Mouse (Mus musculus): ENCODE data around the gene Kif24. TPM values are rescaled to one million over a fixed set of nuclear protein-coding genes. Genes with fewer than 3 reads are reported as not detected.

Kif24 gene
- polyA plus RNA-seq (2012; rRNA removed): 0.44 and 0.67 TPM in 2 replicates

DNA sequence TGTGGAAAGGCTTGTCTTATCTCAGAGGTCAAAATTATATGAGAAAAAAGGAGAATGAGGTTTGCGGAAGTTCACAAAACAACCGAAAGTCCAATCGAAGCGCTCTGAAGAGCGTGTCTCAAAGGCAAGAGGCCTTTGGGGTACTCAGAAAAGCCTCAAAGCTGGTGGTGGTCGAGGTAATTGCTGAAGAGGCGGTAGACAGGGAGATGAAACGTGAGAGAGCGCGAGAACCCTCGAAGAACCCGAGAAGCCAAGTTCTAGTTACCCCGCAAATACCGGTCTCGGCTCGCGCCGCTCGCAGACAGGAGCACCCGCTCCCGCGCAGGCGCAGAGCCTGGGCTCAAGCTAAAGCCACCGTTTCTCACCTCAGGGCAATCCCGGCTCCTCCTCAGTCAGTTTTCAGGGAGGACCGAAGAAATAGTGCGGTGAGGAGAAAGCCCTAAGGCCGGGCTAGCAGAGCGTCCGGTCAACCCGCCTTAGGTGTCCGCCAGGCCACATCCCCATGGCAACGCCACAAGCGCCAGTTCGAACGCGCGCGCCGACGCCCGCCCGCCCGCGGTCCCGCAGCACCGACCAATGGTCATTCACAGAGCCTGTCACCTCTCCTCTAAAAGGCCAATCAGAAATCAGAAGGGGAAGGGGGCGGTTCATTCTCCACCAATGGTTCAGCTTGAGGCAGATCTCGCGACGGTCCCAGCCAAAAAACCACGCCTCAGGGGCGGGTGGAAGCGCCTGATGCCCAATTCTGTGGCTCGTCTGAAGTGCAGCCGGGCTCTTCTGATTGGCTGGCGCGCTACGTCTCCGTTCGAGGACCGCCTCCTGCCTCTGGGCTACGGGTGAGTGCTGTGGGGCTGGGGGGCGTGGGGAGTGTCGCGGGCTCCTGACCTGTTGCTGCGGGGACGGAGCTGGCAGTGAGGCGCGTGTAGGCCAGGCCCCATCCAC lies at the start of gene Kif24, which contains the start of gene Nudt2:
Kif24 (minus strand) TSS at position 543 of the 942 bp plus-strand sequence.
Nudt2 (plus strand) TSS at position 807 of the 942 bp plus-strand sequence.
- Histone ChIP-seq H3K36me3 (ENCODE audit: control insufficient read depth, insufficient read depth, low read length) (no peaks in the 10 kb centered on the region), H3K27me3 (replicated peaks; ENCODE audit: control insufficient read depth, insufficient read depth, low read length) (no peaks in the 10 kb centered on the region), H3K27ac (ENCODE audit: insufficient read depth, low read depth, low read length) (peak within 1 kb of the TSS; percentile 72; the same call in 1 of the 2 replicates), H3K4me3 (ENCODE audit: insufficient read depth, low read depth, low read length) (peak within 1 kb of the TSS; percentile 89), H3K4me1 (ENCODE audit: control insufficient read depth, insufficient read depth, low read length) (peaks cover 7% of the 10 kb centered on the region; the same call in 1 of the 2 replicates)
- TF ChIP-seq POLR2A (IDR thresholded peaks at IDR 0.05; ENCODE audit: low read depth, low read length): no peak
- no peak for TF ChIP-seq CTCF (conservative IDR thresholded peaks at IDR 0.05; ENCODE audit: insufficient read depth, insufficient read length, low read depth, low read length)
- WGBS: under 1% methylated on average over 70 of the region's 70 CpGs
- peak; percentile 100 for DNase-seq

DNA sequence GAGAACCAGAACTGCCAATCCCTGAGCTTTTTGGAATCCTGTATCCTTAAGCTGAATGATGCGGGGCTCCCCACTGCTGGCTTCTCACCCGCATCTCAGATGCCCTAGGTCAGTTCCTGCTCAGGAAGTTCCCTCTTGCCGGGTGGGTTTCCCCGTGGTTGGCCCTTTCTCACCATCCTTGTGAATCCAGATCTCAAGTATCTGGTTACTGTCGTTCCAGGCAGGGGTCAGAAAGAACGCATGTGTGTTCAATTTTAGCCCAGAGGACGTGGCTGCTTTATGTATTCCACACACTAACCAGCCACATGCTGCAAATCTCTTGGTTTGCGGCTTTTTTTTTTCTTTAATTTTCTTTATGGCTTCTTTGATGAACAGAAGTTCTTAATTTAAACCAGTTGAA lies 49.0 kb upstream of the Kif24 start:
- TF ChIP-seq POLR2A (IDR thresholded peaks at IDR 0.05; ENCODE audit: low read depth, low read length): no peak
- no peak for TF ChIP-seq CTCF (conservative IDR thresholded peaks at IDR 0.05; ENCODE audit: insufficient read depth, insufficient read length, low read depth, low read length)
- WGBS: 26% methylated on average over 8 of the region's 8 CpGs

DNA sequence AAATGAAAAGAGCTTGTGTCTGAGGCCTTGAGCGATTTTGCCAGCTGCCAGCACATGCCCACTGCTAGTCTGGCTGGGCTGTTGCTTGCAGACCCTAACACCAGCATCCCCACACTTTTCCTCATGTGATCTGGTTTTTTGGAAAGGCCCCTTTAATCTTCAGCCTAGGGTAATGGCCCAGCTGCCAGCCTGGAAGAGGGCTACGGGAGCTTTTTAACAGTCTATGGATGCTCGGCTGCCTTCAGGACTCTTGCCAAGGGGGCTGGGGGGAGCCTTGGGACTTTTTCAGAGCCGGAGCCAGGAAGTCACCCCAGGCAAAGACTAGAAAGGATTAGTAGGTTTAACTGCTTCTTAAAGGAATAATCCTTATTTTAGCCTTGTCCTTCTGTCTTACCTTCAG lies 48.6 kb upstream of the Kif24 start:
- TF ChIP-seq CTCF (conservative IDR thresholded peaks at IDR 0.05; ENCODE audit: insufficient read depth, insufficient read length, low read depth, low read length) (no peak), POLR2A (IDR thresholded peaks at IDR 0.05; ENCODE audit: low read depth, low read length) (no peak)
- Histone ChIP-seq H3K4me1 (ENCODE audit: control insufficient read depth, insufficient read depth, low read length) (no peaks in the 10 kb centered on the region), H3K4me3 (ENCODE audit: insufficient read depth, low read depth, low read length) (no peak overlapping the region), H3K36me3 (ENCODE audit: control insufficient read depth, insufficient read depth, low read length) (no peaks in the 10 kb centered on the region), H3K27ac (ENCODE audit: insufficient read depth, low read depth, low read length) (no peak overlapping the region), H3K27me3 (replicated peaks; ENCODE audit: control insufficient read depth, insufficient read depth, low read length) (no peaks in the 10 kb centered on the region)
- DNase-seq: no peak
- 40% methylated on average over 4 of the region's 4 CpGs for WGBS

More for the DNA sequence above, 49.0 kb upstream of the Kif24 start:
- Histone ChIP-seq H3K27ac (ENCODE audit: insufficient read depth, low read depth, low read length) (no peak overlapping the region), H3K4me1 (ENCODE audit: control insufficient read depth, insufficient read depth, low read length) (no peaks in the 10 kb centered on the region), H3K27me3 (replicated peaks; ENCODE audit: control insufficient read depth, insufficient read depth, low read length) (no peaks in the 10 kb centered on the region), H3K4me3 (ENCODE audit: insufficient read depth, low read depth, low read length) (no peak overlapping the region), H3K36me3 (ENCODE audit: control insufficient read depth, insufficient read depth, low read length) (no peaks in the 10 kb centered on the region)
- no peak for DNase-seq

DNA sequence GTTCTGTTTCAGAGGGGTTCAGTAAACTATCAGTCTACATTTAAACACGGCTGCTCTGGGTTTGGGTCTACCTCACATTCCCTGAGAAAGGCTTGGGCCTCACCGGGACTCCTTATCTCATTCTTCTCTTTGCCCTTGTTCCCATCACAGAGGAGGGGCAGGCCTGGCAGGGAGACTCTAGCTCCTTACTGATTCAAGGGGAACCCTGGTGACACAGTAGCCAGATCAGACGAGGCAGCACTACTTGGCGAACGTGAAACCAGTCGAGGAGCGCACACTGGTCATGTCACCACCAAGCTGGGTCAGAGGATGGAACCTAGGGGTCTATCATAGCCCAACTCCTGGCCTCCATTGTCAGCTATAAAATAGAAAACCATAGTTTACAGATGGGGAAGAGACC lies 43.3 kb upstream of the Kif24 start:
- WGBS: 76% methylated on average over 7 of the region's 7 CpGs
- TF ChIP-seq CTCF (conservative IDR thresholded peaks at IDR 0.05; ENCODE audit: insufficient read depth, insufficient read length, low read depth, low read length) (no peak), POLR2A (IDR thresholded peaks at IDR 0.05; ENCODE audit: low read depth, low read length) (no peak)

DNA sequence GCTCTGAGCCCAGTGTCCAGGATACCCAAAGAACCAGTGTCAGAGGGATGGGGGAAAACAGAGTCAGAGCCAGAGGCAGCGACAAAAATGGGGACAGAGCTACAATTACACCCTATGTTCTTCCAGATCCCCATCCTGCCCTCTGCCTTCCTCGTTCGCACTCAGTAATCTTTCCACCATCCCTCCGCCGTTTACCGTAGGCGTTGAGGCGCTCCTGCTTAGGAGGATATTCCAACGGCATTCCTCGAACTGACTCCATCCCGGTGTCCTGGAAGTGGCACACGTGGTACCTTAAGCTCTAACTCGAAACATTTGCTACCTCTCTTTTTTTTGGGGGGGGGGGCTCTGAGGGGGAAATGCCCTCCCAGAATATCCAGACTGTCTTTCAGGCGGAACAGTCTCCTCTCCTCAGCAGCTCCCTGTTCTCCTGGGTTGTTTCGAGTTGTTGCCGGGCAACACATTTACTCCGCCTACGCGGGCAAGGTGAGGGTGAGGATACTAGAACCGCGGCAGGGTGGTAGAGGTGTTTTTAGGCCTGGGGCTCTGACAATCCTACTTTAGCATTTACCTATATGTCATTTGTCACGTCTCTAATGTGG lies 42.7 kb upstream of the Kif24 start:
- Histone ChIP-seq H3K4me1 (ENCODE audit: control insufficient read depth, insufficient read depth, low read length) (peaks cover 8% of the 10 kb centered on the region; the same call in 1 of the 2 replicates), H3K27me3 (replicated peaks; ENCODE audit: control insufficient read depth, insufficient read depth, low read length) (no peaks in the 10 kb centered on the region), H3K4me3 (ENCODE audit: insufficient read depth, low read depth, low read length) (peak overlapping the region; percentile 49), H3K27ac (ENCODE audit: insufficient read depth, low read depth, low read length) (no peak overlapping the region), H3K36me3 (ENCODE audit: control insufficient read depth, insufficient read depth, low read length) (no peaks in the 10 kb centered on the region)
- DNase-seq: no peak
- 15% methylated on average over 22 of the region's 22 CpGs for WGBS
- no peak for TF ChIP-seq CTCF (conservative IDR thresholded peaks at IDR 0.05; ENCODE audit: insufficient read depth, insufficient read length, low read depth, low read length)
- TF ChIP-seq POLR2A (IDR thresholded peaks at IDR 0.05; ENCODE audit: low read depth, low read length): no peak

More for the DNA sequence above, 43.3 kb upstream of the Kif24 start:
- Histone ChIP-seq H3K27ac (ENCODE audit: insufficient read depth, low read depth, low read length) (no peak overlapping the region), H3K36me3 (ENCODE audit: control insufficient read depth, insufficient read depth, low read length) (no peaks in the 10 kb centered on the region), H3K4me1 (ENCODE audit: control insufficient read depth, insufficient read depth, low read length) (peaks cover 8% of the 10 kb centered on the region; the same call in 1 of the 2 replicates), H3K4me3 (ENCODE audit: insufficient read depth, low read depth, low read length) (no peak overlapping the region), H3K27me3 (replicated peaks; ENCODE audit: control insufficient read depth, insufficient read depth, low read length) (no peaks in the 10 kb centered on the region)
- no peak for DNase-seq

DNA sequence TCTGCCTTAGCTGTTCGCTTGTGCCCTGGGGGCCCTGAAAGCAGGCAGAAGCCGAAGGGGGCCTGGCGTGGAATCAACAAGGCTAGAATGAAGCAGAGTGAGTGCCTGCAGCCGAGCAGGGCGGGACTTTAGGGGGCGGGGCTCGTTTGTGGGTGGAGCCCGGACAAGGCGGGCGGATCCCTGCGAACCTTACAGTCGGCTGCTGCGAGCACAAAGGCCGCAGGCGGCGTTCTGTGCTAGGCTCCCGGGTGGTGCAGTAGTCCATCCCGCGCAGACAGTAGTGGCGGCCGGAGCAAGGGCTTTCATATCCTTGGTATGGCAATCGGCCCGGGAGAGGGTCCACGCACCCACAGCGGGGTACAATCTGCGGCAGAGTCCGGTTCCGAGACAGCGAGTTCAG lies 42.2 kb upstream of the Kif24 start:
- peaks cover 8% of the 10 kb centered on the region; the same call in 1 of the 2 replicates for H3K4me1 ChIP-seq (ENCODE audit: control insufficient read depth, insufficient read depth, low read length)
- WGBS: under 1% methylated on average over 29 of the region's 29 CpGs
- H3K4me3 ChIP-seq (ENCODE audit: insufficient read depth, low read depth, low read length): peak overlapping the region; percentile 49
- H3K27ac ChIP-seq (ENCODE audit: insufficient read depth, low read depth, low read length): no peak overlapping the region; the same call in 1 of the 2 replicates
- DNase-seq: peak; percentile 93
- TF ChIP-seq POLR2A (IDR thresholded peaks at IDR 0.05; ENCODE audit: low read depth, low read length) (no peak), CTCF (conservative IDR thresholded peaks at IDR 0.05; ENCODE audit: insufficient read depth, insufficient read length, low read depth, low read length) (peak; percentile 15; the same call in 1 of the 2 replicates)
- H3K36me3 ChIP-seq (ENCODE audit: control insufficient read depth, insufficient read depth, low read length): no peaks in the 10 kb centered on the region
- no peaks in the 10 kb centered on the region for H3K27me3 ChIP-seq (replicated peaks; ENCODE audit: control insufficient read depth, insufficient read depth, low read length)
